Mouse (Mus musculus) testis, adult 2 months (tissue): ENCODE measurements around the gene Mapk6. TPM values are rescaled to one million over a fixed set of nuclear protein-coding genes. Genes with fewer than 3 reads are reported as not detected.

Source experiments
- H3K27ac ChIP-seq: fragments of 200-500 bp; 2 replicates; pipeline ENCODE4 v1.5.1; 2012; ENCODE audit warnings: low read depth, low read length; ENCODE audit not compliant: control insufficient read depth, insufficient read depth
- H3K27me3 ChIP-seq: fragments of 200-500 bp; 2 replicates; pipeline ENCODE4 v1.6.1; 2012; ENCODE audit warnings: mild to moderate bottlenecking, low read length, moderate library complexity; ENCODE audit not compliant: control insufficient read depth, insufficient read depth
- H3K36me3 ChIP-seq: fragments of 200-500 bp; 2 replicates; pipeline ENCODE4 v1.6.1; 2012; ENCODE audit warnings: mild to moderate bottlenecking, low read length; ENCODE audit not compliant: control insufficient read depth, insufficient read depth
- H3K4me1 ChIP-seq: fragments of 200-500 bp; 2 replicates; pipeline ENCODE4 v1.6.1; 2012; ENCODE audit warnings: low read length; ENCODE audit not compliant: control insufficient read depth, insufficient read depth
- H3K4me3 ChIP-seq: fragments of 200-500 bp; 2 replicates; pipeline ENCODE4 v1.5.1; 2012; ENCODE audit warnings: low read depth, mild to moderate bottlenecking, low read length, moderate library complexity, mixed read lengths; ENCODE audit not compliant: control insufficient read depth
- CTCF ChIP-seq: fragments of 200-500 bp; IDR thresholded peaks from 2 replicates; pipeline ENCODE4 v1.5.1; 2012; ENCODE audit warnings: low read depth, mild to moderate bottlenecking, inconsistent platforms, low read length, moderate library complexity; ENCODE audit not compliant: control insufficient read depth, insufficient read depth, insufficient replicate concordance
- POLR2A ChIP-seq: fragments of 200-500 bp; IDR thresholded peaks from 2 replicates; pipeline ENCODE4 v1.6.1; 2012; ENCODE audit warnings: low read depth, mild to moderate bottlenecking, inconsistent platforms, low read length, moderate library complexity; ENCODE audit not compliant: control insufficient read depth
- polyA plus RNA-seq: library from polyadenylated mRNA; depleted of rRNA; stranded (reverse); fragments of >200 nt; gene quantifications from 2 replicates; pipeline ENCODE4 v1.2.3, GENCODE M21; 2012

The Mapk6 gene
- polyA plus RNA-seq, 1 experiment: 204 TPM

DNA sequence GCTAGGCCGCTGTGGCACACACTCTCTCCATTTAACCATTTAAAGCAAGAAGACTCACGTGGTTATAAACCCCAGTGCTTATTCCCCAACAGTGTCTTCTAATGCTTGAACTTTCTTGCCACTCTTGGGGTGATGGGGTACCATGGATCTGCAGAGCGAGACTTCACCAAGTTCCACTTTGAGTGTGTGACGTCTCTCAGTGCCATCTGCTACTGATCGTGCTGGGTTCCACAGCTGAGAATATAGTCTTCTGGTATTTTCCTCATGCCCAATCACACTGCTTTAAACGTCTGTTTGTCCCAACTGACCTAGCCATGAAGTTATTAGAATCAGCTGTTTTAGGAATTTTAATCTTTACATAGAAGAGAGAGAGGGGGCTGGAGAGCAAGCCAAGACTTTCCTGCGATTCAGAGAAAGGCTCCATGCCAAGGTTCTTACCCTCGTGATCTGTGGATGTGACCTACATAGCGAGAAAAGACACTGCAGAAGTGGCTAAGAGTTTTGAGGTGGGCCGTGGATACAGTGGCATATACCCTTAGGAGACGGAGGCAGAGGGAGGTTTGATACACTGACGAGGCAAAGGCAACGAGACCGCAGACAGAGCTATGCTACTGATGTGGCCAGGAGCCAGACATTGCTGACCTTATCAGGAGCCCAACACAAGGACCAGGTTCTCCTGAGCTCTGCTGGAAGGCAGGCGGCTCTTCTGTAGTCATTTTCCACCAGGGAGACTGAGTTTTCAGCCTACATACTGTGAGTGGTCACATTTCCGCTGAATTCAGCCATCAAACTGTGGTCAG lies 21.2 kb upstream of the Mapk6 start:
- Histone ChIP-seq H3K4me3 (no peak overlapping the region), H3K27me3 (no peaks in the 10 kb centered on the region), H3K36me3 (no peaks in the 10 kb centered on the region), H3K4me1 (peaks cover 6% of the 10 kb centered on the region), H3K27ac (no peak overlapping the region)
- no peak for TF ChIP-seq CTCF
- no peak for TF ChIP-seq POLR2A

- no peak overlapping the region for H3K27ac ChIP-seq
- H3K27me3 ChIP-seq: no peaks in the 10 kb centered on the region
- H3K36me3 ChIP-seq: no peaks in the 10 kb centered on the region
These were observed 19.9 kb upstream of the Mapk6 start for GRCm38 (mm10) chr9:75429657-75430056.

GRCm38 (mm10) chr9:75429040-75429439 lies 19.2 kb upstream of the Mapk6 start:
- H3K27me3 ChIP-seq: no peaks in the 10 kb centered on the region
- H3K4me1 ChIP-seq: no peaks in the 10 kb centered on the region
- no peak overlapping the region for H3K4me3 ChIP-seq
- TF ChIP-seq POLR2A (no peak), CTCF (no peak)
- no peaks in the 10 kb centered on the region for H3K36me3 ChIP-seq
- no peak overlapping the region for H3K27ac ChIP-seq

More at GRCm38 (mm10) chr9:75429657-75430056, 19.9 kb upstream of the Mapk6 start:
- TF ChIP-seq POLR2A: no peak
- TF ChIP-seq CTCF: no peak
- Histone ChIP-seq H3K4me3 (no peak overlapping the region), H3K4me1 (peaks cover 2% of the 10 kb centered on the region; the same call in 1 of the 2 replicates)

DNA sequence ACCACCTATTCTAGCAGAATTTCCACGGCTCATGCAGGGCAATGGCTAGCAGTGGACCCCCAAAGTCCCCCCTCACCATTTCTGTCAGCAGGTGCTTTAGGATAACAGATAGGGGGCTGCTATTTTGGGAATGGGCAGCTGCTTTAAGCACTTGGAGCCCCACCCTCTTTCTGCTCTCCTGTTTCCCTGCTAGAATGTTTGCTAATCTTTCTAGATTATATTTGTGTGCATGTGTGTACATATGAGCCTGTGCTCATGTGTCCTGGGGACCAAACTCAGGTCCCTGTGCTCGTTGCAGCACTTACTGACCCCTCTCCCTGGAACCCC lies 18.4 kb upstream of the Mapk6 start:
- Histone ChIP-seq H3K27ac (no peak overlapping the region), H3K4me1 (no peaks in the 10 kb centered on the region), H3K36me3 (no peaks in the 10 kb centered on the region), H3K27me3 (no peaks in the 10 kb centered on the region), H3K4me3 (no peak overlapping the region)
- TF ChIP-seq CTCF (no peak), POLR2A (no peak)

- Histone ChIP-seq H3K27me3 (no peaks in the 10 kb centered on the region), H3K36me3 (no peaks in the 10 kb centered on the region), H3K4me1 (no peaks in the 10 kb centered on the region), H3K27ac (no peak overlapping the region), H3K4me3 (no peak overlapping the region)
- TF ChIP-seq CTCF: no peak
- no peak for TF ChIP-seq POLR2A
These were observed 17.8 kb upstream of the Mapk6 start for GRCm38 (mm10) chr9:75427366-75428273.

DNA sequence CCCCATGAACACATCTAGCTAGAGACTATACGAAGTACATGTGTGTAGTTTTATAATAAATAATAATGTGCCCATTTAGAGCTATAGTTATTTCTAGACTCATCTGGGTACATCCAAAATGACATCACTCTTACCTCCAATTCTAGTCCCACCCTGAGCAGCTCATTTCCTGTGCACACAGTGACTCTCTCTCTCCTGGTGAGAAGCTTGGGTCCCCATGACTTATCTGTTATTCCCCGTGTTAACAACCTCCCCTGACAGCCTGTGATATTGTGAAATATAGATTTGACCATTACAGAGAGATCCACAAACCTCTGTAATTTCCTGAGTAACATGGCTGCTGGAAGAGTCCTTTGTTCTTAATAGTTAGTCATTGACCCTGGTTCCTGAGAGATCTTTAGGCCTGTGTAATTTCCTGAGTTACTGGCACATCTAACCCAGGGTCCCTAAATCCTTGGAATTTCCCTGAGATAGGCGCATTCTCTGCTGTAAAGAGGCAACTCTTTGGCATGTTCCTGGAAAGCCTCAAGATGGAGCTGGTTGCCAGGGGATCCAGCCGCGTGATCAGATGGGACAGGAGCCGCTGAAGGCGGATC lies 16.1 kb upstream of the Mapk6 start:
- H3K27me3 ChIP-seq: no peaks in the 10 kb centered on the region
- no peaks in the 10 kb centered on the region for H3K4me1 ChIP-seq
- no peak overlapping the region for H3K4me3 ChIP-seq
- H3K36me3 ChIP-seq: no peaks in the 10 kb centered on the region; the same call in 1 of the 2 replicates
- no peak overlapping the region for H3K27ac ChIP-seq
- TF ChIP-seq CTCF: no peak
- no peak for TF ChIP-seq POLR2A

DNA sequence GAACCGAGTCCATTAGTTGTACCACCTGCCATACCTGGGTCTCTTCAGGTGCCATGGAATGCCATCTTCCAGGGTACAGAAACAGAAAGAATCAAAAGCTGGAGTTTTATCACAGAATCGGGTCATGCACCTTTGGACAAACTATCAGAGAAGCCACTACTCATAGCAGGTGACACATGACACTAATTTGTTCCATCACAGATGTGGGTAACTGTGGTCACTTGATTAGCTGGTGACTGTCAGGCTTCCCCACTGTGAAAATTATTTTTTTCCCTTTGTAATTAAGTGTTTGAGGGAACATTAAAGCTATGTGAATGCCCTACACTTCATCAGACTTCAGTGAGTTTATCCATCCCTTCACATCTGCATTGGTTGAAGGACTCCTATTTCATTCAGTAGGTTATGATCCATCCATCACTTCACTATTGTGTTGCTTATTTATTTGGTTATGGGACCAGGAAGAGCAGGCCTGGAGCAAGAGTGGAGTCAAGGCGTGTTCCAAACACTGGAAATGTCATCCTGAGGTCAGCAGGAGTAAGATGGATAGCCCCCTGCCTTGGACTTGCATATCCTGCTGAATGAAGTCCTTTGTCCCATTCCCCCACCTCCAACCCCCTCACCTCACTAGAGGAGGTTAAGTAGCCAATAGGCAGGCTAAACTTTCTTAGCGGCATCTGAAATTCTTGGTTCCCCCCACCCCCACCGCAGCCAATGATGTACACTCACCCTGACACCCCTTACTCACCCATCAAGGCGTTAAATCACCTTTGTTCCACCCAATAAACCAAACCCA lies 14.7 kb upstream of the Mapk6 start:
- no peaks in the 10 kb centered on the region for H3K27me3 ChIP-seq
- no peak overlapping the region for H3K27ac ChIP-seq
- no peaks in the 10 kb centered on the region; the same call in 1 of the 2 replicates for H3K36me3 ChIP-seq
- H3K4me1 ChIP-seq: no peaks in the 10 kb centered on the region
- H3K4me3 ChIP-seq: no peak overlapping the region
- TF ChIP-seq POLR2A (no peak), CTCF (no peak)
